Mouse (Mus musculus) retina, embryonic 14.5 days (tissue): ENCODE measurements around the gene Lect2.
A peak's percentile ranks its signal among the peaks of the same experiment; 100 is the strongest.

Experiments used
- DNase-seq: peaks from one replicate; pipeline ENCODE4 v3.0.0-alpha.2; 2015; ENCODE audit warnings: low spot score

The Lect2 gene

DNA sequence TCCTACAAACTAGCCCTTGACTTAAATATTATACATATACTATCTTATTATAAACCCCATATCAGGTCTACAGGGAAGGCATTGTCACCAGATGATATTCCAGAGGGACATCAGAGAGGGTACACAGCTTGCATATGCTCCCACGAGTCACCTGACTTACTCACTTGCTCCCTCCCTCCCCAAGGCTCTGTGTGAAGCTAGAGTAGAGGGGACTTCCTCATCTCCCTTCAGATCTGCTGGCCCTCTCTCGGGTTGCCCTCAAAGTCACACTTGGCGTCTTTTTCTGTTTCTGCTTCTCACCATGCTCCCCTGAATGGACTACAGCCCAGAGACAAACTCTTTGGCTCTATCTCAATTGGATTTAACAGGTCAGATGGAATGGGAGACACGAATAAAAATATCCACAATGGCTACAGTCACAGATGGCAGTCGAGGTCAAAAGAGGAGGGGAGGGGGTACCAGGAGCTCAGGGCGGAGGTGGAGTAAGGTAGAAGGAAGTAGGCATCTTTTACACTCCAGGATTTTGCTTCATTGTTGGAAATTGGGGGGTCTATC, 46.4 kb downstream of the Lect2 start:
- no peak for DNase-seq

DNA sequence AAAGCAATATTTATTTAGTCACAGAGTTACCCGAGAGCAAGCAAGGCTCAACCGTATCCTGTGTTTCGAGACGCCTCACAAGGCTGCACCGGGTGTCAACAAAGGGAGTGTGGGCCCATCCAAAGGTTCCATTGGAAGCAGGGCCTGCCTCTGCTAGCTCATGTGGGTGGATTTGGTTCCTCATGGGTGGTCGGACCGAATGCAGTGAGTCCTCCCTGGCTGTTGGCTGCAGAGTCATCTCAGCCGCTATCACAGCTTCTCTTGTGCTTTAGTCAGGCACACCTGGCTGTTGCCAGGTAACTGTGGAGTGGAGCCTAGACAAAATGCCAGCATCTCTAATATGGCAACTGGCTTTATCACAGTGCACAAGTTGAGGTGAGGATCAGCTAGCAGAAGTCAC, 47.7 kb downstream of the Lect2 start:
- no peak for DNase-seq

DNA sequence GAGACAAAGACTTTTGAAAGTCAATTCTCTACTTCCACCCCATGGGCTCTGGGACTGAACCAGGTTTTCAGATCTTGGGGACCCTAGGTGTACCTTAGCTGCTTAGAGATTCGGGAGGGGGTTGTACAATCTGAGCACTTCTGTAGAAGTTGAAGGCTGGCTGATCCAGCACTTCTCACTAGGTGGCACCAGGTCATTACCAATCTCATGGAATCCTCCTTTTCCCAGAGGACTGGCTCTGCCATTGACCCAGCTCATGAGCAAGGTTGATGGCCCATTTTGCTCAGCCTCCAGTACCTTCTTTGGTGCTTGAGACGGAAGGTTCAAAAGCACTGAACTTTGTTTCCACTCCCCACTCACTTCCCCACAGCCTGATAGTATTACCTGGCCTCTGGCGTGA, 48.2 kb downstream of the Lect2 start:
- DNase-seq = peak; percentile 62

DNA sequence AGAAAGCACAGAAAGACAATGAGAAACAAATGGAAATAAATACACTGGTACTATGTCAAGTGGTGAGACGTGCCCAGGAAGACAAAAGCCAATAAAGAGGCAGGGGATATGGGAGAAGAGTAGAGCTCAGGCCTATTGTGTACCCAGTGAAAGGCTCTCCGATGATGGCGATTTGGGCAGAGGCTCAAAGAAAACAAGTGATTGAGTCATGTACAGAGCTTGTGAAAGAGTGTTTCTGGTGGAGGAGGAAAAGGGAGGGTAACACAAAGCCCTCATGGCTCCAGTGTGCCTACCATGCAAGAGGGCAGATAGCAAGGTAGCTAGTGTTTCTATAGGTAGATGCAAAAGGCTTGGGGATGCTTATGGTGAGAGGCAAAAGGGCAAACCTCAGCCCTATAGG, 53.9 kb downstream of the Lect2 start:
- no peak for DNase-seq
